Mouse (Mus musculus) inflammation-experienced regulatory T-cells (primary cell): ENCODE measurements around the gene Cebpb. TPM values are rescaled to one million over a fixed set of nuclear protein-coding genes. Genes with fewer than 3 reads are reported as not detected.

ENCODE experiments used
- polyA plus RNA-seq, 2 experiments: library from polyadenylated mRNA; unstranded; fragments of 100-300 nt; shearing (Covaris generic); gene quantifications; one replicate each; pipeline ENCODE4 v1.2.1; 2017

Gene Cebpb
- polyA plus RNA-seq = 10 to 100 TPM; 51.3 to 69.3 TPM

GRCm38 (mm10) chr2:167688498-167689451 is at the start of gene Cebpb:
TSS of gene Cebpb (plus strand) at chr2:167688915.

GRCm38 (mm10) chr2:167661270-167662203 is 27.2 kb upstream of the Cebpb start, which contains the start of gene Gm20431:
TSS of gene Gm20431 (minus strand) at chr2:167661496.

GRCm38 (mm10) chr2:167689501-167690218 is 945 bp downstream of the Cebpb start, which contains the start of gene Tmem189:
TSS of gene Tmem189 (minus strand) at chr2:167689822.

Other genes starting within 250 kb of the Cebpb start
- gene Rnf114, start 196.3 kb upstream of the Cebpb start, polyA plus RNA-seq = 100 to 1,000 TPM; 213 to 254 TPM
- gene Spata2, start 196.0 kb upstream of the Cebpb start, polyA plus RNA-seq = 10 to 100 TPM; 24.1 to 30.1 TPM
- gene Snai1, start 150.7 kb upstream of the Cebpb start, polyA plus RNA-seq = under 1 TPM in 1 of 2 experiments, not detected in 1; 0.69 TPM
- 100 to 1,000 TPM; 259 to 269 TPM for gene Ube2v1, start 56.8 kb upstream of the Cebpb start, polyA plus RNA-seq
- gene Gm20431, start 27.4 kb upstream of the Cebpb start, polyA plus RNA-seq = 10 to 100 TPM; 19.1 to 24.6 TPM
- 100 to 1,000 TPM in 1 of 2 experiments, 10 to 100 TPM in 1; 83.2 to 124 TPM for gene Tmem189, start 907 bp downstream of the Cebpb start, polyA plus RNA-seq
- gene Ptpn1, start 243.1 kb downstream of the Cebpb start, polyA plus RNA-seq = 100 to 1,000 TPM; 153 to 173 TPM